Mouse (Mus musculus) stomach, embryonic 16.5 days (tissue): Measurements from ENCODE around the gene Cenpv. TPM values are rescaled to one million over a fixed set of nuclear protein-coding genes. Genes with fewer than 3 reads are reported as not detected.

Experiments used
- ATAC-seq: fragments of 200-750 bp; cut with Nextera tagmentation; 2 replicates; pipeline ENCODE4 v1.8.0; 2017; ENCODE audit warnings: moderate number of reproducible peaks, moderate TSS enrichment; ENCODE audit not compliant: insufficient read depth, low FRiP score
- H3K27ac ChIP-seq: fragments of 300-500 bp; sonication (generic); 2 replicates; pipeline ENCODE4 v1.5.1; 2014; ENCODE audit warnings: low read length
- H3K27me3 ChIP-seq: fragments of 300-500 bp; sonication (generic); 2 replicates; pipeline ENCODE4 v1.6.1; 2014; ENCODE audit warnings: low read length, control low read depth, mixed read lengths; ENCODE audit not compliant: control insufficient read depth, insufficient read depth
- H3K36me3 ChIP-seq: fragments of 300-500 bp; sonication (generic); 2 replicates; pipeline ENCODE4 v1.6.1; 2014; ENCODE audit warnings: low read length; ENCODE audit not compliant: control insufficient read depth, insufficient read depth
- H3K4me1 ChIP-seq: fragments of 300-500 bp; sonication (generic); 2 replicates; pipeline ENCODE4 v1.6.1; 2014; ENCODE audit warnings: low read length, control low read depth, mixed read lengths; ENCODE audit not compliant: control insufficient read depth, insufficient read depth
- H3K4me2 ChIP-seq: fragments of 300-500 bp; sonication (generic); 2 replicates; pipeline ENCODE4 v1.6.1; 2014; ENCODE audit warnings: low read depth, low read length, mixed read lengths
- H3K4me3 ChIP-seq: fragments of 300-500 bp; sonication (generic); replicated peaks from 2 replicates; pipeline ENCODE4 v1.5.1; 2014; ENCODE audit warnings: mild to moderate bottlenecking, low read length
- H3K9ac ChIP-seq: fragments of 300-500 bp; sonication (generic); 2 replicates; pipeline ENCODE4 v1.6.1; 2014; ENCODE audit warnings: low read length
- H3K9me3 ChIP-seq: fragments of 300-500 bp; sonication (generic); replicated peaks from 2 replicates; pipeline ENCODE4 v1.6.1; 2016; ENCODE audit warnings: low read length, control low read depth; ENCODE audit not compliant: control insufficient read depth
- WGBS: fragments of 180-500 bp; shearing (Covaris S2); extraction: QIAGEN DNeasy Blood & Tissue Kit; methylation state at CpG from one replicate; pipeline ENCODE4 v1.1.7; 2014; 5-methylcytosine and 5-hydroxymethylcytosine counted together
- polyA plus RNA-seq: library from polyadenylated mRNA; unstranded; fragments of >200 nt; fragmentation: Nextera tagmentation; extraction: Ambion mirVana; gene quantifications from 2 replicates; pipeline ENCODE4 v1.2.1, GENCODE M21; 2015

Gene Cenpv
- polyA plus RNA-seq, 1 experiment from 2014 or later: 4.2 TPM

DNA sequence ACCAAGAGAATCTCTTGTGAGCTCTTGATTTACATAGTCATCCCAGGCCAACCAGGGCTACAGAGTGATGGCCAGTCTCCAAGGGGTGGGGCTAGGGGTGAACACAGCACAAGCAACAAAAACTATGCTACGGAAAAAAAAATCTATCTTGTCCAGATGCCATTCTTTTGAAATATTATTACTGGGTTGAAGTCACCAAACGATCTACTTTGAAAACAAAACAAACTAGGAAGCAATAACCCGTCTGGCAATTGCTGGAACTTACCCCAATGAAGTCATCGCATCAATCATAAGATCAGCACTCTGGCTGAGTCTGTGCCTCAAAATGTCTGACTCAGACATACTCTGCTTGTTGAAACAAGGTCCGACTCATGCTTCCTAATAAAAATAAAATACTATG is 10.7 kb upstream of the Cenpv start:
- peak overlapping the region; percentile 85 for H3K4me3 ChIP-seq
- 6% methylated on average over 5 of the region's 5 CpGs for WGBS
- H3K4me2 ChIP-seq: peak overlapping the region; percentile 90
- peaks cover 16% of the 10 kb centered on the region for H3K36me3 ChIP-seq
- H3K27me3 ChIP-seq: no peaks in the 10 kb centered on the region
- peak overlapping the region; percentile 98 for H3K9ac ChIP-seq
- peaks cover 21% of the 10 kb centered on the region for H3K4me1 ChIP-seq
- H3K27ac ChIP-seq: peak overlapping the region; percentile 100
- H3K9me3 ChIP-seq: no peaks in the 10 kb centered on the region
- ATAC-seq: 0 out of 2 replicates have a peak, but pooled peaks have one; percentile 37

DNA sequence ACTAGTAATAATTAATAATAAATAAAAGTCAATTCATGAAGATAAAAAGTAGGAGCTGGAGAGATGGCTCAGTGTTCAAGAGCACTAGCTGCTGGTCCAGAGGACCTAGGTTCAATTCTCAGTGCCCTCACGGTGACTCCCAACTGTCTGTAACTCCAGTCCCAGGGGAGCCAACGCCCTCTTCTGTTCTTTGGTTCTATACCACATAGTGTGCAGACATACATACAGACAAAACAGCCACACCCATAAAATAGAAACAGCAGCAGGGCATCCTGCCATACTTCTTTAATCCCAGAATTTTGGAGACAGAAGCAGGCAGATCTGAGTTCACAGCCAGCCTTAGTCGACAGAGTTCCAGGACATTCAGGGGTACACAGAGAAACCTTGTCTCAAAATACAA is 4.9 kb upstream of the Cenpv start:
- ATAC-seq: no peak
- H3K36me3 ChIP-seq: no peaks in the 10 kb centered on the region
- no peak overlapping the region for H3K4me3 ChIP-seq
- H3K27ac ChIP-seq: no peak overlapping the region
- H3K4me1 ChIP-seq: no peaks in the 10 kb centered on the region
- H3K27me3 ChIP-seq: peaks cover 4% of the 10 kb centered on the region; the same call in 1 of the 2 replicates
- H3K9me3 ChIP-seq: no peaks in the 10 kb centered on the region
- H3K9ac ChIP-seq: no peak overlapping the region
- 85% methylated on average over 3 of the region's 3 CpGs for WGBS
- H3K4me2 ChIP-seq: no peak overlapping the region

DNA sequence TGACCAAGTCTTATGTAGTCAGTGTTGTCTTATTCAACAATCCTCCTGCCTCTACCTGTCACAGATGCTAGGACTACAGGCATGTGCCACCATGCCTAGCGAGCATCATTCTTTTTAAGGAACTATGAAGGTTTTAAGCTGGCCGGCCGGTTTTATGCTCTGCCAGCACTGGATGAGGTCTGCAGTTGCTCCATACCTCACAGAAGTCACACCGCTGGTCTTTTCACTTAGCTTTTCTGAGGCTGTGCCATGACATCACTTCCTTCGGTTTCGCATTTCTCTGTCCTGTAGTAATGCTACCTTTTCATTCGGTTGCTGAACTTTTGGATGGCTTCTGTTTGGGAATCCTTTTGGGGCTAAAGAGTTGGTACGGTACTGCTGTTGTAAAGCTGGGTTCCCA is 2.5 kb upstream of the Cenpv start:
- H3K27ac ChIP-seq: 0 out of 2 replicates have a peak overlapping the region, but pooled peaks have one; percentile 26
- ATAC-seq: no peak

DNA sequence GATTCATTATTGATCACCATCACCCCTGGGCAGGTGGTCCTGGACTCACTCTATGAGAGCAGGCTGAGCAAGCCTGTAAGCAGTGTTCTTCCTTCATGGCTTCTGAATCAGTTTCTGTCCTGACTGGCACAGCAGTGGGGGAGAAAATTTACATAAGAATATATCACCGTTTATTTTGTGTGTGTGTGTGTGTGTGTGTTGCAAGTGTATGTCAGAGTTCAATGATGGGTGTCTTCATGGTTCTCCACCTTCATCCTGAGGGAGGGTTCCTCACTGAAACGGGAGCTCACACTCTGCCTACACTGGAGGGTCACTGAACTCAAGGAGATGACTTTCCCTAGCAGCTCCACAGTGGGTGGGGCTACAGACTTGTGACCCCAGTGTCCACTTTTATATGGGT is 1.9 kb upstream of the Cenpv start:
- Histone ChIP-seq H3K36me3 (no peaks in the 10 kb centered on the region), H3K4me2 (no peak overlapping the region), H3K9ac (no peak overlapping the region), H3K4me1 (peaks cover 3% of the 10 kb centered on the region; the same call in 1 of the 2 replicates), H3K4me3 (no peak overlapping the region), H3K27me3 (peaks cover 4% of the 10 kb centered on the region; the same call in 1 of the 2 replicates), H3K27ac (no peak overlapping the region), H3K9me3 (no peaks in the 10 kb centered on the region)
- no peak for ATAC-seq
- WGBS: 55% methylated on average over 2 of the region's 2 CpGs

More for the DNA sequence above, 2.5 kb upstream of the Cenpv start:
- H3K4me1 ChIP-seq: peaks cover 3% of the 10 kb centered on the region; the same call in 1 of the 2 replicates
- no peak overlapping the region for H3K4me3 ChIP-seq
- no peaks in the 10 kb centered on the region for H3K9me3 ChIP-seq
- no peak overlapping the region for H3K9ac ChIP-seq
- H3K27me3 ChIP-seq: peaks cover 4% of the 10 kb centered on the region; the same call in 1 of the 2 replicates
- H3K4me2 ChIP-seq: no peak overlapping the region
- no peaks in the 10 kb centered on the region for H3K36me3 ChIP-seq
- 70% methylated on average over 8 of the region's 8 CpGs for WGBS

DNA sequence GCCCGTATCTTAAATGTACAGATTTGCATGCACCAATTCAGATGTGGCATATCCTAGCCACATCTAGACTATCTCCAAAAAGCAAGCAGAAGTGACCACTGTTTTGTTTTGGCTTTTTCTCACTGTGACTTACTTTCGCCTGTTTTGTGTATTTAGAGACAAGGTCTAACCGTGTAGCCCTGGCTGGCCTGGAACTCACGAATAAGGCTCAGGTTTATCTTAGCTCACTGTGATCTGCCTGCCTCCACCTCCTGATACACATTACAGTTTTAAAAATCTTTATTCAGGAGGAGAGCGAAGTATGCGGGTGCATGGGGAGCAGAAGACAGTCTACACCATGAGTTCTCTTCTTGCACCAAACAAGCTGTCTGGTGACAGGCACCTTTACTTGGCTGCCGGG is 1.1 kb upstream of the Cenpv start:
- Histone ChIP-seq H3K4me3 (no peak overlapping the region), H3K9ac (no peak overlapping the region), H3K27ac (no peak overlapping the region), H3K4me1 (peaks cover 3% of the 10 kb centered on the region; the same call in 1 of the 2 replicates), H3K4me2 (no peak overlapping the region), H3K36me3 (no peaks in the 10 kb centered on the region), H3K27me3 (peaks cover 4% of the 10 kb centered on the region; the same call in 1 of the 2 replicates), H3K9me3 (no peaks in the 10 kb centered on the region)
- WGBS: 81% methylated on average over 7 of the region's 7 CpGs
- ATAC-seq: no peak

DNA sequence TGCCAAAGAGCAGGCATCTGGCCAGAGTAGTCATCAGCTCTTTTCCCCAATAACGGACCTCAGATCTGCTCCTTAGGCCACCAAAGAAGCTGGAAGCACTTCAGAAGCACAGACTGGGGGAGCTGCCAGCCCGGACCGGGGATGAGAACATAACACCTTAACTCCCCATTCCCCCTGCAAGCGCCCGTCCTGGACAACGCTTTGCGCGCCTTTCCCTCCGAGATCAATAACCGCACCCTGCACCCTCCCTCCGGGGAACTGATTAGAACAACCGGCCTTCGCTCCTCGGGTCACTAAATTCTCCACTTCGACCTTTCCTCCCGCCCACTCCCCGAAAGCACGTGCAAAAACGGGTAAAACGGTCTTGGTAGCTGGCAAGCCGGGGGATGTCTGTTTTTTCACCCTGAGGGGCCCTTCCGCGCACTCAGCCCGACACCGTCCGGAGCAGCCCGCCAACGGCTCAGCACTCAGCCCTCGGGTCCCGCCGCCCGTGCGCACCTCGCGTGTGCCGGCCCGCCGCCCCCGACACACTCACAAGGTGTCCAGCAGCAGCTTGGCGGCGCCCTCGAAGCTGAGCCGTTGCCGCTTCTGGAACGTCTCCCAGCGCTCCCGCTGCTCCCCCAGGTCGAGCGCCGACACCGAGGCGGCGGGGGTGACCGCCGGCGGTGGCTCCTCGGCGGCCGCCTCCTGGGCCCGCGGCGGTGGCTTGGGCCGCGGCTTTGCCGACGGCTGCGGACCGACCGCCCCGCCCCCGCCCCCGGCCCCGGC is 556 bp downstream of the Cenpv start:
- H3K36me3 ChIP-seq: no peaks in the 10 kb centered on the region
- WGBS: under 1% methylated on average over 71 of the region's 73 CpGs
- H3K4me2 ChIP-seq: peak overlapping the region; percentile 90
- no peaks in the 10 kb centered on the region for H3K9me3 ChIP-seq
- H3K4me3 ChIP-seq: peak overlapping the region; percentile 79
- peaks cover 3% of the 10 kb centered on the region; the same call in 1 of the 2 replicates for H3K4me1 ChIP-seq
- H3K27ac ChIP-seq: peak overlapping the region; percentile 34; the same call in 1 of the 2 replicates
- ATAC-seq: peak; percentile 81
- H3K27me3 ChIP-seq: peaks cover 4% of the 10 kb centered on the region; the same call in 1 of the 2 replicates
- H3K9ac ChIP-seq: peak overlapping the region; percentile 92

DNA sequence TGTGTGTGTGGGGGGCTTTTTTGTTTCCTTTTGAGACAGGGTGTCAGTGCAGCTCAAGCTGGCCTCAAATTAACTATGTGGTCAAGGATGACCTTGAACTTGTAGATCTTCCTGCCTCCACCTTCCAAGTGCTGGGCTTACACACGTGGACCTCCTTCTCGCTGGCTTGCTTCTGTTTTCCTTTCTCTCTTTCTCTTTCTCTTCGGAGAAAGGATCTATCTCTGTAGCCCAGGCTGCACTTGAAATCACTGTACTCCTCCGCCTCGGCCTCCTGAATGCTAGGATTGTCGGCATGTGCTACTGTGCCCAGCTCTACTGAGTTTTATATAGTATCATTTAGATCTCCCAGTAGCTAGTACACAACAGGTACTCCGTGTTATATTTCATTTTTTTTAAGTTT is 1.5 kb downstream of the Cenpv start:
- Histone ChIP-seq H3K9ac (no peak overlapping the region), H3K4me1 (peaks cover 3% of the 10 kb centered on the region; the same call in 1 of the 2 replicates), H3K27me3 (peaks cover 4% of the 10 kb centered on the region; the same call in 1 of the 2 replicates), H3K4me2 (0 out of 2 replicates have a peak overlapping the region, but pooled peaks have one; percentile 3), H3K4me3 (no peak overlapping the region), H3K9me3 (no peaks in the 10 kb centered on the region), H3K36me3 (no peaks in the 10 kb centered on the region), H3K27ac (no peak overlapping the region)
- WGBS: 57% methylated on average over 7 of the region's 7 CpGs
- ATAC-seq: no peak

DNA sequence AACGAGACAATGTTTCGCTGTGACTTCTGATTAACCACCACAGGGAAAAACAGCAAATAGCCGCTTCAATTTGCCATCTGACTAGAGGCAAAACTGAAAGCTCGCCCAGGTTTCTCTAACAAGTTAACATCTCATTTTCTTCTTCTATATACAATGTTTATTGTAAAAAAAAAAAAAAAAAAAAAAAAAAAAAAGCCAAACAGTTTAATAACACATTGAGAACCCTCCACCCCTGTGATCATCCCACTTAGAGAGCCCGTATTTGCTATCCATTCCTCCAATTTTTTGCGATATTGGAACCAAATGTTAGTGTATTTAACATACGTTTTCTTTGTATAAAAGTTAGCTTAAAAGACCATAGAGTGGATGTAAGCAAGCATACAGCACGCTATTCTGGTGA is 2.0 kb downstream of the Cenpv start:
- H3K9ac ChIP-seq: no peak overlapping the region
- H3K27me3 ChIP-seq: peaks cover 4% of the 10 kb centered on the region; the same call in 1 of the 2 replicates
- no peak overlapping the region for H3K4me3 ChIP-seq
- 86% methylated on average over 8 of the region's 8 CpGs for WGBS
- no peaks in the 10 kb centered on the region for H3K36me3 ChIP-seq
- peaks cover 3% of the 10 kb centered on the region; the same call in 1 of the 2 replicates for H3K4me1 ChIP-seq
- no peak overlapping the region for H3K27ac ChIP-seq
- H3K4me2 ChIP-seq: no peak overlapping the region
- no peaks in the 10 kb centered on the region for H3K9me3 ChIP-seq
- no peak for ATAC-seq

DNA sequence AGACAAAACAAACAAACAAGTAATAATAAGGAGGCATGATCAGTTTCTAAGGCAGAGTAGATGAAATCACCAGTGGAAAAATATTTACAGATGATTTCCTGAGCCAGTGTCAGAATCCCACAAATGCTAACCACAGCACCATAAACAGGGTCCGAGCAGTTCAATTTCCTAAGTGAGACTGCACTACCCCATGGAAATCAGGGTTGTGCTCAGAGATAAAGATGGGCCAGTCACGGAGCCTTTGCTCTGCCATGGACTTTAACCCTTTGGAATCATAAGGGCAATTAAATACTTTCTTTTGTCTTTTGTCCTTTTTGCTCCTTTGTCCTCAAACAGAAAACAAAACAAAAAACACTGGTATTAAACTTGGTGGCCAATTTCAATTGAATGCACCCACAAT is 16.8 kb downstream of the Cenpv start:
- no peak overlapping the region for H3K27ac ChIP-seq
- H3K4me1 ChIP-seq: no peaks in the 10 kb centered on the region
- ATAC-seq: no peak
- H3K27me3 ChIP-seq: no peaks in the 10 kb centered on the region
- WGBS: 57% methylated on average over 2 of the region's 2 CpGs
- no peak overlapping the region for H3K4me3 ChIP-seq
- no peak overlapping the region for H3K9ac ChIP-seq
- no peaks in the 10 kb centered on the region for H3K9me3 ChIP-seq
- no peaks in the 10 kb centered on the region for H3K36me3 ChIP-seq
- H3K4me2 ChIP-seq: no peak overlapping the region
